Mouse (Mus musculus) lung, adult 2 months (tissue): Measurements from ENCODE around the gene Cdk12.
"Not testable (repeated sequence)": the region's sequence is repeated elsewhere in the genome, so short reads cannot be mapped to it uniquely, and the experiment has no call there.

Experiments used
- CTCF ChIP-seq: fragments of 200-500 bp; IDR thresholded peaks from 2 replicates; pipeline ENCODE4 v1.5.1; 2011; ENCODE audit warnings: mild to moderate bottlenecking, low read length, control low read depth; ENCODE audit not compliant: insufficient read depth
- POLR2A ChIP-seq: fragments of 200-500 bp; IDR thresholded peaks from 2 replicates; pipeline ENCODE4 v1.6.1; 2011; ENCODE audit warnings: low read depth, mild to moderate bottlenecking, control low read depth, low read length, borderline replicate concordance; ENCODE audit errors: extremely low read depth

GRCm38 (mm10) chr11:98182149-98182548, 20.7 kb upstream of the Cdk12 start:
- not testable (repeated sequence) for TF ChIP-seq POLR2A, CTCF
